Mouse (Mus musculus) G1E (cell line): Measurements from ENCODE around the gene Fcor. TPM values are rescaled to one million over a fixed set of nuclear protein-coding genes. Genes with fewer than 3 reads are reported as not detected.
A peak's percentile ranks its signal among the peaks of the same experiment; 100 is the strongest.

Source experiments
- ATAC-seq: 2 replicates; pipeline ENCODE4 v1.8.0; 2016; ENCODE audit warnings: mild to moderate bottlenecking; ENCODE audit not compliant: insufficient number of reproducible peaks, poor library complexity, low FRiP score, severe bottlenecking; ENCODE audit errors: extremely low read depth
- DNase-seq: peaks from one replicate; pipeline ENCODE4 v3.0.0; 2012; ENCODE audit warnings: low spot score
- H3K27me3 ChIP-seq: 2 replicates; pipeline ENCODE4 v1.6.1; 2012; ENCODE audit warnings: mild to moderate bottlenecking, low read length, inconsistent platforms; ENCODE audit not compliant: insufficient read depth
- H3K36me3 ChIP-seq: replicated peaks from 2 replicates; pipeline ENCODE3; 2012; ENCODE audit warnings: mild to moderate bottlenecking, inconsistent platforms
- H3K4me1 ChIP-seq: 2 replicates; pipeline ENCODE4 v1.6.1; 2012; ENCODE audit warnings: low read depth, low read length, inconsistent platforms, mixed read lengths; ENCODE audit not compliant: insufficient read depth
- H3K4me3 ChIP-seq: 2 replicates; pipeline ENCODE4 v1.5.1; 2012; ENCODE audit warnings: low read depth, mild to moderate bottlenecking, inconsistent platforms, low read length, moderate library complexity, mixed read lengths
- H3K9me3 ChIP-seq: replicated peaks from 2 replicates; pipeline ENCODE4 v1.6.1; 2012; ENCODE audit warnings: inconsistent platforms
- CTCF ChIP-seq: IDR thresholded peaks from 2 replicates; pipeline ENCODE4 v1.5.1; 2012; ENCODE audit warnings: low read depth, low read length, inconsistent platforms, mixed read lengths
- GATA1 ChIP-seq: IDR thresholded peaks from 2 replicates; pipeline ENCODE4 v1.6.1; 2012; ENCODE audit warnings: borderline replicate concordance, low read length, inconsistent platforms, mixed read lengths
- GATA2 ChIP-seq: IDR thresholded peaks from 2 replicates; pipeline ENCODE4 v1.6.1; 2012; ENCODE audit warnings: low read depth, low read length, inconsistent platforms, borderline replicate concordance
- POLR2AphosphoS5 ChIP-seq: IDR thresholded peaks from 2 replicates; pipeline ENCODE4 v1.6.1; 2012; ENCODE audit warnings: low read depth, low read length, inconsistent platforms; ENCODE audit not compliant: insufficient replicate concordance
- TAL1 ChIP-seq: conservative IDR thresholded peaks from 2 replicates; pipeline ENCODE4 v1.6.1; 2012; ENCODE audit warnings: low read depth, low read length, inconsistent platforms, mixed read lengths
- polyA plus RNA-seq: library from polyadenylated mRNA; stranded (reverse); fragments of >175 nt; gene quantifications from 2 replicates; pipeline ENCODE4 v1.2.3, GENCODE M21; 2012
- total RNA-seq, 2 experiments: library from RNA; stranded (forward) in 1 of 2; stranded (reverse) in 1 of 2; fragments of 200-1000 nt in 1 of 2; fragments of >200 nt in 1 of 2; fragmentation: Nextera tagmentation in 1 of 2; gene quantifications; 2 replicates each; pipeline ENCODE4 v1.2.3; 2014 to 2017

The Fcor gene
- total and polyA plus RNA-seq, 3 experiments, result not detected

- Histone ChIP-seq H3K4me3 (peak overlapping the region; percentile 31; the same call in 1 of the 2 replicates), H3K27me3 (no peaks in the 10 kb centered on the region), H3K4me1 (peaks cover 39% of the 10 kb centered on the region), H3K36me3 (peaks cover 56% of the 10 kb centered on the region), H3K9me3 (no peaks in the 10 kb centered on the region)
- DNase-seq, result no peak
- no peak for TF ChIP-seq POLR2AphosphoS5
- no peak for TF ChIP-seq GATA1
- no peak for TF ChIP-seq TAL1
- TF ChIP-seq CTCF, result no peak
- no peak for TF ChIP-seq GATA2
- ATAC-seq, result no peak
Observed at GRCm38 (mm10) chr8:3678831-3679230, 6.7 kb upstream of the Fcor start.

GRCm38 (mm10) chr8:3676993-3677579 is 4.9 kb upstream of the Fcor start:
- ATAC-seq (no peak), DNase-seq (peak; percentile 35)

GRCm38 (mm10) chr8:3676131-3676992 is 4.2 kb upstream of the Fcor start, which contains the start of gene Trappc5:
Gene Trappc5, plus strand, starts transcription at chr8:3676299.
- peaks cover 46% of the 10 kb centered on the region for H3K4me1 ChIP-seq

More at GRCm38 (mm10) chr8:3676993-3677579, 4.9 kb upstream of the Fcor start:
- peak overlapping the region; percentile 78 for H3K4me3 ChIP-seq
- TF ChIP-seq POLR2AphosphoS5, result no peak
- TF ChIP-seq CTCF, result no peak
- TF ChIP-seq TAL1, result no peak
- no peak for TF ChIP-seq GATA2
- TF ChIP-seq GATA1, result no peak
- H3K36me3 ChIP-seq, result peaks cover 39% of the 10 kb centered on the region
- peaks cover 4% of the 10 kb centered on the region for H3K27me3 ChIP-seq
- no peaks in the 10 kb centered on the region for H3K9me3 ChIP-seq
- peaks cover 43% of the 10 kb centered on the region for H3K4me1 ChIP-seq

GRCm38 (mm10) chr8:3674671-3675070 is 2.5 kb upstream of the Fcor start:
- H3K9me3 ChIP-seq, result no peaks in the 10 kb centered on the region
- H3K36me3 ChIP-seq, result peaks cover 15% of the 10 kb centered on the region
- TF ChIP-seq GATA1, result no peak
- no peak for TF ChIP-seq POLR2AphosphoS5
- TF ChIP-seq CTCF, result no peak
- no peak for TF ChIP-seq TAL1
- no peak for TF ChIP-seq GATA2
- ATAC-seq, result no peak
- no peak overlapping the region for H3K4me3 ChIP-seq
- H3K27me3 ChIP-seq, result peaks cover 4% of the 10 kb centered on the region
- peaks cover 48% of the 10 kb centered on the region for H3K4me1 ChIP-seq
- no peak for DNase-seq

More at GRCm38 (mm10) chr8:3676131-3676992, 4.2 kb upstream of the Fcor start, which contains the start of gene Trappc5:
- Histone ChIP-seq H3K9me3 (no peaks in the 10 kb centered on the region), H3K27me3 (peaks cover 4% of the 10 kb centered on the region), H3K4me3 (peak within 1 kb of the TSS; percentile 78), H3K36me3 (peaks cover 32% of the 10 kb centered on the region)
- peak; percentile 46 for ATAC-seq
- TF ChIP-seq GATA1 (no peak), CTCF (peak; percentile 64), POLR2AphosphoS5 (no peak), TAL1 (no peak)
- DNase-seq, result peak; percentile 91

- no peaks in the 10 kb centered on the region for H3K9me3 ChIP-seq
- H3K36me3 ChIP-seq, result no peaks in the 10 kb centered on the region
- ATAC-seq, result no peak
- TF ChIP-seq GATA1 (no peak), TAL1 (no peak)
- H3K4me1 ChIP-seq, result peaks cover 22% of the 10 kb centered on the region
- no peak for DNase-seq
- no peak overlapping the region for H3K4me3 ChIP-seq
- H3K27me3 ChIP-seq, result peaks cover 23% of the 10 kb centered on the region
Observed at GRCm38 (mm10) chr8:3670388-3670787, 1.8 kb downstream of the Fcor start.

- Histone ChIP-seq H3K27me3 (peaks cover 36% of the 10 kb centered on the region), H3K9me3 (no peaks in the 10 kb centered on the region), H3K4me3 (no peak within 1 kb of the TSS), H3K36me3 (no peaks in the 10 kb centered on the region), H3K4me1 (0 out of 2 replicates have a peak, but pooled peaks cover 5% of the 10 kb centered on the region)
- TF ChIP-seq GATA2 (no peak), TAL1 (no peak), POLR2AphosphoS5 (no peak), CTCF (no peak), GATA1 (no peak)
- DNase-seq, result no peak
- ATAC-seq, result no peak
Observed at GRCm38 (mm10) chr8:3665507-3665906, 6.7 kb downstream of the Fcor start, which contains the start of gene Mcemp1. Gene Mcemp1, plus strand, starts transcription at chr8:3665754.
